Mouse (Mus musculus): ENCODE measurements around the gene Nlk. TPM values are rescaled to one million over a fixed set of nuclear protein-coding genes. Genes with fewer than 3 reads are reported as not detected.

The Nlk gene
- 34.1 and 34.2 TPM in 2 replicates for polyA plus RNA-seq (2015; fragmentation: Nextera tagmentation; extraction: Ambion mirVana)

DNA sequence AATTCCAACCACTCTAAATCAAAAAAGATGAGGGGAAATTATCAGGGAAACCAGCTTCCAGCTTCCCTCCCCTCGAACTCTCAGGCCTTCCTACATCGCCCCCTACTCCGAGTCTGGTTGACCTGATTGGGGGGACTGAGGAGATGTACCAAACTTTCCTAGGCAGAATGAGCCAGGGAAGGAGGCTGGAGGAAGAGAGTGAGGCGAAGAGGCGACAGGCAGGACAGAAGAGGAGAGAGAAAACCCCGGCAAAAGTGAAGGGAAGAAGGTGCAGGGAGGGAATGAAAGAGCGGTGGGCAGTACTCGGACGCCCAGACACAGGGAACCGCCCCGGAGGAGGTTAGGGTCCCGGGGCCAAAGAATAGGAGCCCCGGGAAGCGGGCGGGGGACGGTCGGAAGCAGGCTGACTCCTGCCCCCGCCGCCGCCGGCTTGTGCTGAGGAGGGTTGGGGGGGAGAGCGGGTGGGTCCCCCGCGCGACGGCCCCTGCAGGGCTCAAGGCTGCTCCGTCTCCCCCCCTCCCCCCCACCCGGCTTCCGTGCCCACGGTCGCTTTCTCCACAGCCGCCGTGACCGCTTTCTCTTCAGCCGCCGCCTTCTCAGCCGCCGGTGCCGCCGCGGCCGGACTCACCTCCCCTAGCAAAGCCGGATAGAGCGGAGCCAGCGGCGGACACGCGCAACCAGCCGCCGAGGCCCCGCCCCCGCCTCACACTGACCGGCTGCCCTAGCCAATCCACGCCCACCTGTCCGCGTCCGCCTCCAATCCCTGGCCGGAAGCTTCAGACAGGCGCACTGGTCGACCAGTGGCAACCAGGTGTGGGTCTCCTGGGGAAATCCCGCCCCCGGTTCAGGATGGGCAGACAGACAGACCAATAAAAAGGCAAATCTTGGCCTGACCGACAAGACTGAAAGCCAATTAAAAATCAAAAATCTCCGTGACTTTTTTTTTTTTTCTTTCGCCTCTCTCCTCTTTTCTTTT lies at the start of gene Nlk:
Nlk (minus strand) TSS at position 597 of the 976 bp plus-strand sequence.
- H3K4me2 ChIP-seq = peak within 1 kb of the TSS; percentile 64
- H3K4me1 ChIP-seq = peaks cover 40% of the 10 kb centered on the region
- peak within 1 kb of the TSS; percentile 82 for H3K27ac ChIP-seq
- no peaks in the 10 kb centered on the region; the same call in 1 of the 2 replicates for H3K27me3 ChIP-seq
- no peaks in the 10 kb centered on the region for H3K9me3 ChIP-seq (replicated peaks)
- H3K4me3 ChIP-seq = peak within 1 kb of the TSS; percentile 75
- under 1% methylated on average over 33 of the region's 65 CpGs for WGBS
- H3K36me3 ChIP-seq (ENCODE audit: poor library complexity, severe bottlenecking) = no peaks in the 10 kb centered on the region
- peak within 1 kb of the TSS; percentile 91 for H3K9ac ChIP-seq
- ATAC-seq = peak; percentile 99

DNA sequence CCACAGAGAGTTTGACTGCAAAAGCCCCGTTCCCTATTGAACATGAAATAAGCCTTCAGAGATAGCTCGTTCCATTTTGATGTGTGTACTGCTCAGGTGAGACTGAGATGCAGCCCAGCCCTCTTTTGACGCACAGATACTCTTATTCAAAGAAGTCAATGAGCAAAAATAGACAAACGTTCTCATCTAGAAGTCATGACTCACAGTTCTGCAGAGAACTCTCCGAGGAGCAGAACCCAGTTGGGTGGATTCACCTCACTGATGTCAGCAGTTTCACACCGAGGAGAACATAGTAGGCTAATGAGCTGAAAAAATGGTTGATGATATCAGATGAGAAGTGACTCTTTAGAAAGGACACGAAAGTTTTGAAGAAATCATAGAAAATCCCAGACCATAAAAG lies 49.1 kb upstream of the Nlk start:
- 88% methylated on average over 7 of the region's 7 CpGs for WGBS
- Histone ChIP-seq H3K9me3 (replicated peaks) (no peaks in the 10 kb centered on the region), H3K9ac (no peak overlapping the region), H3K27me3 (no peaks in the 10 kb centered on the region), H3K36me3 (ENCODE audit: poor library complexity, severe bottlenecking) (peaks cover 14% of the 10 kb centered on the region), H3K4me1 (peaks cover 44% of the 10 kb centered on the region), H3K4me3 (no peak overlapping the region), H3K4me2 (no peak overlapping the region), H3K27ac (no peak overlapping the region)
- ATAC-seq = no peak

DNA sequence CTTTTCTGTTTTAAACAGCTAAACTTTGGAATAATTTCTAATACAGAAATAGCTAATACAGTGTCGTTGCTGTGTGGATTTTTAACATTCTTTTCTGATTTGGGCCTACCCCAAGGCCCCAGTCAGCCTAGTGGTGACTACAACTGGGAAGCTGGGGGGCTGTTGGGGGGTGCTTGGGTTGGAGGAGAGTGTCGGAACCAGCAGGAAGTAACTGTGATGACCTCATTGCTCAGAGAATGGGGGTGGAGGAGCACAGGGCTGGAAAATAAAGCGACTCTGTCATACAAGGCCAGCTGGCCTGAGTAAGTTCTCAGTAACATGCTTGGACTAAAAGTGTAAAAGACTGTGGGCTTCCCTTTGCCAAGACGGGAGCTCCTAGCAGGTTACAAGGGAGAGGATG lies 48.3 kb upstream of the Nlk start:
- Histone ChIP-seq H3K27ac (no peak overlapping the region), H3K36me3 (ENCODE audit: poor library complexity, severe bottlenecking) (peaks cover 14% of the 10 kb centered on the region), H3K9ac (no peak overlapping the region; the same call in 1 of the 2 replicates), H3K27me3 (no peaks in the 10 kb centered on the region), H3K9me3 (replicated peaks) (no peaks in the 10 kb centered on the region), H3K4me3 (no peak overlapping the region), H3K4me1 (peaks cover 37% of the 10 kb centered on the region), H3K4me2 (no peak overlapping the region)
- ATAC-seq = no peak
- 73% methylated on average over 4 of the region's 4 CpGs for WGBS

DNA sequence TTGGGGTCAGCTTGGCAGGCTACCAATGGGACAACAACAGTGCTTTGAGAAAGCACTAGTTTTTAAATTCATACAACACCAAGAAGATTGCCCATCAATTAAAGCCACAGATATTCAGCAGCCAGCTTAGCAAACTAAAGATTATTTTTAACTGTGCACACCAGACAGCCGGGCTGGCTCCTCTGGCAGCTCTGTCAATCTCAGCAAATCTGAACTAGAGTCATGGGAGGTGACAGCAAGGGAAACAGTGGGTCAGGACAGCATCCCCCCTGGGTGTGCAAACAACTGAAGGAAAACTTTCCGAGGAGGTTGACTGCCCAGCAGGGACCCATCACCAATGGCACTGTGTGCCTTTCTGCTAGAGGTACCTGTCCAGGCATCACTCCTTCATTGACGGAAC lies 45.3 kb upstream of the Nlk start:
- no peak for ATAC-seq
- no peak overlapping the region for H3K4me2 ChIP-seq
- no peaks in the 10 kb centered on the region for H3K9me3 ChIP-seq (replicated peaks)
- peak overlapping the region; percentile 20 for H3K27ac ChIP-seq
- H3K4me3 ChIP-seq = no peak overlapping the region
- no peaks in the 10 kb centered on the region for H3K36me3 ChIP-seq (ENCODE audit: poor library complexity, severe bottlenecking)
- peaks cover 29% of the 10 kb centered on the region for H3K4me1 ChIP-seq
- no peaks in the 10 kb centered on the region for H3K27me3 ChIP-seq
- 76% methylated on average over 3 of the region's 3 CpGs for WGBS
- H3K9ac ChIP-seq = no peak overlapping the region

DNA sequence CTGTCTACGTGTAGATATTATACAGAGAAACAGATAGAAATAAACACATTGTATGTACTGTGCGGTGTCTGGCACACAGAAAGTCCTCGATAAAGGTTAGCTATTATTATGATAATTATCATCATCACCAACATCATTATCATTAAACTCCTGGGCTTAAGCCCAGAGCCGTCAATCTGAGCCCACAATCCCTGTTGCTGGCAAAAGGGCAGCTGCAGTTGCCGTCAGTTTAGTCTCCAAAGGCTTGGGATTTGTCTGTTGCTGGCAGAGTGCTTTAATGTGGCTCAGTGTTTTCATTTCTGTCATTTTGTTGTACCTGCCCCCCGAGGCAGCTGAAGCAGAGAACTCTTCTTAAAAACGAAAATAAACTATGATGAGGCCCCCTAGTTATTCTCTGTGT lies 44.8 kb upstream of the Nlk start:
- ATAC-seq = peak; percentile 58; the same call in 1 of the 2 replicates
- Histone ChIP-seq H3K36me3 (ENCODE audit: poor library complexity, severe bottlenecking) (no peaks in the 10 kb centered on the region), H3K9ac (no peak overlapping the region), H3K27me3 (no peaks in the 10 kb centered on the region), H3K27ac (peak overlapping the region; percentile 20), H3K4me2 (no peak overlapping the region; the same call in 1 of the 2 replicates), H3K4me3 (no peak overlapping the region), H3K4me1 (peaks cover 34% of the 10 kb centered on the region), H3K9me3 (replicated peaks) (no peaks in the 10 kb centered on the region)
- 24% methylated on average over 7 of the region's 7 CpGs for WGBS

DNA sequence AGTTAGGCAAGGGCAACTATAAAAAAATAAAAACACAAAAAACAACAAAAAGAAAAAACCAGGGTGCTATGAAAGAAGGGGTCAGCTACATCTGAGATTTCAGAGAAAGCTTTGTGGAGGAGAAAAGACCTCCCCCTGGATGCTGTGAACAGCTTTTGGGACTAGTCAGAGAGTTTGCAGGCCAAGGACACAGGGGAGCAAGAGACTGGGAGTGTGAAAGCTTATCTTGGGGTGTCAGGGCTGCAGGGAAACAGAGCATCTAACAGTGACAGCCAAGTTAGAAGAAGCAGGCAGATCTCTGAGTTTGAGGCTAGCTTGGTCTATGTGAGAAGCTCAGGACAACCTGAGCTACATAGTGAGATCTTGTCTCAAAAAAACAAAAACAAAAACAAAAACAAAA lies 42.2 kb upstream of the Nlk start:
- Histone ChIP-seq H3K36me3 (ENCODE audit: poor library complexity, severe bottlenecking) (no peaks in the 10 kb centered on the region), H3K9me3 (replicated peaks) (no peaks in the 10 kb centered on the region), H3K4me2 (no peak overlapping the region), H3K4me1 (peaks cover 36% of the 10 kb centered on the region), H3K4me3 (no peak overlapping the region), H3K27ac (no peak overlapping the region), H3K27me3 (no peaks in the 10 kb centered on the region), H3K9ac (no peak overlapping the region)
- ATAC-seq = no peak

DNA sequence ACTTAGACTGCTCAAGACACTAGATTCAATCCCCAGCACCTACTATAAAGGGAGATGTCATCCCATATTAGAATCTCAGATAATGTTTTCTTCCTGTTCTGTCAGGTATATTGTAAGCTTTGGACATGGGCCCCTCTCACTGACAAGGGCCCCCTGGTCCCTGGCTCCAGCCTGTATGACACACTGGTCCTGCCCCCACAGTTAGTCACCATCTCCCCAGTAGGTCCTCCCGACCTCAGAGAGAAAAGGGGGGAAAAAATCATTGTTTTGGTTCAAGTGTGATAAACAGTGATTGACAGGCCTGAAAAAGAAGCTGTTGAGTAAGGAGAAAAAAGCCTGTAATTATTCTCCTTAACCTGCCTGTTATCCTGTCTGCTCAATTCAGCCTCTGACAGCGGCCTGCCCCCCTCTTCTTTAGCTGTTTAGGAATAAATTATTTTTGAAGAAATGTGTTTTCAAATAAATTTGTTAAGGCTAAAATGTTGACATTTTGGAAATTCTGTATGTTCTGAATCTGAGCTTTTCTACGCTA lies 39.8 kb upstream of the Nlk start:
- Histone ChIP-seq H3K27ac (peak overlapping the region; percentile 14; the same call in 1 of the 2 replicates), H3K9me3 (replicated peaks) (no peaks in the 10 kb centered on the region), H3K36me3 (ENCODE audit: poor library complexity, severe bottlenecking) (no peaks in the 10 kb centered on the region), H3K9ac (no peak overlapping the region), H3K4me3 (no peak overlapping the region), H3K27me3 (no peaks in the 10 kb centered on the region), H3K4me1 (peaks cover 22% of the 10 kb centered on the region), H3K4me2 (no peak overlapping the region)
- 27% methylated on average over 3 of the region's 3 CpGs for WGBS
- ATAC-seq = peak; percentile 74

DNA sequence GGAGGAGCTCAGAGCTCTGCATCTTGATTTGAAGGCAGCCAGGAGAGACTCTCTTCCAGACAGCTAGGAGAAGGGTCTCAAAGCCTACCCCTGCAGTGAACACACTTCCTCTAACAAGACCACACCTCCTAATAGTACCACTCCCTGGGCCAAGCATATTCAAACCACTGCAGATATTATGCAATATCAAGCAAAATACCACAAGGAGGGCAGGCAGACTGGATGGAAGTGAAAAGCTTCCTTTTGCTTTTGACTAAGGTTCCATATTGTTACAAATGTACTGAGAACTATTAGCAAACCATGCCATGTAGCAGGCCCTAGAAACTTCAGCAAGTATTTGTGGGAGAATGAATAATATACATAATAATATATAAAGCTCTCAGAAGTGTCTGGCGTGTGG lies 38.0 kb upstream of the Nlk start:
- Histone ChIP-seq H3K4me1 (peaks cover 17% of the 10 kb centered on the region), H3K4me2 (no peak overlapping the region), H3K9ac (no peak overlapping the region), H3K36me3 (ENCODE audit: poor library complexity, severe bottlenecking) (no peaks in the 10 kb centered on the region), H3K27me3 (no peaks in the 10 kb centered on the region), H3K4me3 (no peak overlapping the region), H3K9me3 (replicated peaks) (no peaks in the 10 kb centered on the region), H3K27ac (no peak overlapping the region)
- WGBS = 94% methylated on average over 1 of the region's 1 CpGs
- ATAC-seq = no peak

DNA sequence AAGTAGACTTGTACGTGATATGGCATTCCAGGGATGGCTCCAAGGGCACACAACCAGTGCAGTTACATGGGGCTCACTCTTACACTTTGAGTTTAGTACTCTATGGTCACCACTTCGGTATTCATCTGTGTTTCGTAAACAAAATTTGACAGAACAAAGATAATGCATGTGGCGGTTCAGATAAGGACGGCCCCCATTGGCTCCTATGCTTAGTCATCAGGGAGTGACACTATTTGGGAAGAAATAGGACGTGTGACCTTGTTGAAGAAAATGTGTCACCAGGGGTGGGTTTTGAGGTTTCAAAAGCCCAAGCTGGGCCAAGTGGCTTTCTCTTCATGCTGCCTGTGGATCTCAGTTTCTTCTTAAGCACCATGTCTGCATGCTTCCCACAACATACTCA lies 35.4 kb upstream of the Nlk start:
- H3K9me3 ChIP-seq (replicated peaks) = no peaks in the 10 kb centered on the region
- H3K9ac ChIP-seq = no peak overlapping the region
- H3K36me3 ChIP-seq (ENCODE audit: poor library complexity, severe bottlenecking) = no peaks in the 10 kb centered on the region
- H3K4me2 ChIP-seq = no peak overlapping the region
- no peak for ATAC-seq
- H3K27ac ChIP-seq = no peak overlapping the region
- no peaks in the 10 kb centered on the region for H3K27me3 ChIP-seq
- H3K4me3 ChIP-seq = no peak overlapping the region
- H3K4me1 ChIP-seq = peaks cover 14% of the 10 kb centered on the region
- 88% methylated on average over 6 of the region's 6 CpGs for WGBS

DNA sequence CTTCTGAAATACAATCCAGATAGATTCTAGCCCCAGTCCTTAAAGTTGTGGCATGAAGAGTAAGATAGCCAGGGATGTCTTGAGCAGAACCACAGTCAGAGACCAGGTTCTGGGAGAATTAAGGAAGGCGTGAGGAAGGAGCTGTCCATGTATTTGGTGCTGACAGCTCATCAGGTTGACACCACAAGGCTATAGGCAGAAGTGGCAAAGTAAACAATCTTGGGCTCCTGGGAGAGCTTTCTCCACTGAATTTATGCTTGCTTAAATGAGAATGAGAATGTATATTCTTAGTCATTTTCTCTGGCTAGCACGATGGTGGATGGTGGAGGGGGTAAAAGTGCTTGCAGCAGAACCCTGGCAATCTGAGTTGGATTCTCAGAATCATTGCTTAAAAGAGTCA lies 33.7 kb upstream of the Nlk start:
- ATAC-seq = no peak
- no peaks in the 10 kb centered on the region for H3K27me3 ChIP-seq
- no peak overlapping the region for H3K9ac ChIP-seq
- 29% methylated on average over 2 of the region's 2 CpGs for WGBS
- no peak overlapping the region for H3K4me2 ChIP-seq
- no peaks in the 10 kb centered on the region for H3K9me3 ChIP-seq (replicated peaks)
- H3K36me3 ChIP-seq (ENCODE audit: poor library complexity, severe bottlenecking) = no peaks in the 10 kb centered on the region
- H3K27ac ChIP-seq = no peak overlapping the region
- H3K4me3 ChIP-seq = no peak overlapping the region
- H3K4me1 ChIP-seq = no peaks in the 10 kb centered on the region

DNA sequence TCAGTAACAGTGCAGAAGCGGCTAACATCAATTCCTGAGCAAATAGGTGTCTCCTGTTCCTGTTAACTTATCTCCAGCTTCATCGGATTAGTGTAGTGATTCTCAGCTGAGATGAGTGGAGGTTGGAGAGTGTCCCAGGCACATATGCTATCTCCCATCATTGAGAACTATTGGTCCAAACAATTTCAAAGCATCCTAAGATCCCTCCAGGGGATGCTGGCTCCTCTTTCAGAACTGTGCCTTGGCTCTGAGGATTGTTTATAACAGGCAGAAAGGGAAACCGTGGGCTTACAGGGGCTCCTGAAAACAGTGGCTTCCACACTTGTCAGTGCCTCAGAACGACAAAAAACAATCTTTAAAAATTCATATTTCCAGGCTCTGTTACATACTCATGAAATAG lies 30.9 kb upstream of the Nlk start:
- Histone ChIP-seq H3K4me3 (no peak overlapping the region), H3K4me1 (no peaks in the 10 kb centered on the region), H3K27ac (no peak overlapping the region), H3K36me3 (ENCODE audit: poor library complexity, severe bottlenecking) (no peaks in the 10 kb centered on the region), H3K9ac (no peak overlapping the region), H3K9me3 (replicated peaks) (no peaks in the 10 kb centered on the region), H3K4me2 (no peak overlapping the region), H3K27me3 (no peaks in the 10 kb centered on the region)
- WGBS = 76% methylated on average over 4 of the region's 4 CpGs
- no peak for ATAC-seq

DNA sequence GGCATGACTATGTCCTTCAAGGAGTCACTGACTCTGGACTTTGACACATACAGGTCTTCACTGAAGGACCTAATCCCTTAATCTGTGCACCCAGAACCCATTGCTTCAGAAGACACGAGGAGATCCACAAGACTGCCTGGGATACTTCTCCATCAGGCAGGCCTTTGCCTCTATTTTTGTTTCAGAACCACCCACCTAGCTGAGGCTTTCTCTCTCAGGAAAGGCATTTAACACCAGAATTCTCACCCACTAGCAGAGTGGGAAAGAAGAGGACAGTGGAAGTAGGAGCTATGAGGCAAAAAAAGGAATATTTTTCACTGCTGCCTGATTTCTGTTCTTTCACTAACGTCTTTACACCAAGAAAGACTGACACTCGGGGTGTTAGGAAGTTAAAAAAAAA lies 29.2 kb upstream of the Nlk start:
- no peaks in the 10 kb centered on the region for H3K4me1 ChIP-seq
- no peaks in the 10 kb centered on the region for H3K27me3 ChIP-seq
- ATAC-seq = no peak
- no peak overlapping the region for H3K9ac ChIP-seq
- H3K36me3 ChIP-seq (ENCODE audit: poor library complexity, severe bottlenecking) = no peaks in the 10 kb centered on the region
- no peak overlapping the region for H3K4me2 ChIP-seq
- 83% methylated on average over 3 of the region's 3 CpGs for WGBS
- H3K4me3 ChIP-seq = no peak overlapping the region
- H3K27ac ChIP-seq = no peak overlapping the region
- no peaks in the 10 kb centered on the region for H3K9me3 ChIP-seq (replicated peaks)

All from forebrain, embryonic 13.5 days (tissue).